Mouse (Mus musculus) T-helper 1 cell (primary cell): Measurements from ENCODE around the gene Uqcc1.
"Not testable (repeated sequence)": the region's sequence is repeated elsewhere in the genome, so short reads cannot be mapped to it uniquely, and the experiment has no call there.

Experiments
- in situ Hi-C: fragments of 300-600 bp; cut with MboI, MseI; formaldehyde crosslinking; loops from one replicate; pipeline ENCODE4 v1.15.1; 2025; ENCODE audit warnings: high pct_unique_total_duplicates

The Uqcc1 gene

DNA sequence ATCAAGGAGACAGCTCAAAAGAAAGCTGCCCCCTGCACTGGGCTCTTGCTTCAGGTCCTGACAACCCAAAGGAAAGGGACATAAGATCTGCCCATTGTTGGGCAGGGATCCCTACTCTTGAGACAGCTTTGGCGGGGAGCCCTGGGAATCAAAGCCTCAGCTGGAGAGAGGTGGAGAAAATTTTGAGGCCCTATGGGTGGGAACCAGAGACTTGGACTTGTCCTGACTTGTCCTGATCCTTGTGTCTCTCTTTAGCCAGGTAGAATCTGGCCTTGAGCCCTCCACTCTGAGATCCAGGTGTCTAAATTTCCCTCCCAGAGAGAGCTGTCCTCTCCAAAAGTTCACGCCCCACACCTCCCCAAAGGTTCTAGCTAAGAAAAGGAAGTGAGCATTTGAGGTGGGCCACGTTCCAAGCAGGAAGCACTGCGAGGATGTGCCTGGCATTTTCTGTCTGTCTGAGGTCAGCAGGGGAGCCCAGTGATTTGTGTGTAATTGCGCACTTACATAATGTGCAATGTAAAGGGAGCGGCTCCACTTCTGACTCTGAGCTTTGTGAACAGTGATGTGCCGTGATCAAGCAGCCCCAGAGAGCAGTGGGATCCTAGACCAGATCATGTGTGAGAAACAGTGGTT, 9.9 kb upstream of the Uqcc1 start:
- in situ Hi-C loops = loop anchor here (5.0 kb wide), 1 partner anchor 88 kb away; no protein-coding TSS in a partner anchor

GRCm38 (mm10) chr2:155928711-155929345, 1.3 kb downstream of the Uqcc1 start:
- in situ Hi-C loops = no loop called here

DNA sequence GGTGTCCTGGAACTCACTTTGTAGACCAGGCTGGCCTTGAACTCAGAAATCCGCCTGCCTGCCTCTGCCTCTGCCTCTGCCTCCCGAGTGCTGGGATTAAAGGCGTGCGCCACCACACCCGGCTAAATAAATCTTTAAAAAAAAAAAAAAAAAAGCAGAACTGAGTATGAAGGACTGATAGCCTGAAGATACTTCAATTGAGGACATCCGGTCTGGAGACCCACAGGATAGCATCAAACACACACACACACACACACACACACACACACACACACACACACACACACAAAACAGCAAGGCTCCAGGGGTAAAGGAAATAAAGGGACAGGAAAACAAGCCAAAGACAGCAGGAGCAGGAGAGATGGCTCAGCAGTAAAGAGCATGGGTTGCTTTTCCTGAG, 4.9 kb downstream of the Uqcc1 start:
- in situ Hi-C loops = not testable (repeated sequence)

DNA sequence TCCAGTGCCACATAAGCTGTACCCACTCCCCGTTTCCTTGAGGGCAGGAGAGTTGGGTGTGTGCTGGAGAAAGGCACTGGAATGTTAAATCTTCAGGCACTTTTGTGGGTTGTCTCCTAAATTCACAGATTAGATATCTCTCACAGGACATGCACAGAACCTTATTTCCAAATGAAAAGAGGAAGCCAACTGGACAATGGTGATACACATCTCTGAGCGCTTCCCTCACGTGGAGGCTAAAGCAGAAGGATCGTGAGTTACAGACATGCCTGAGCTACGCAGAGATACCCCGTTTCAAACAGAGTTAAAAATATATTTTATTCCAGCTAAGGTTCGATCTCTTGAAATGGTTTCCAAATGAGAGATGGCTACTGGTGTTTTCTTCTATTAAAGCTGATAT, 7.0 kb downstream of the Uqcc1 start:
- in situ Hi-C loops = no loop called here

DNA sequence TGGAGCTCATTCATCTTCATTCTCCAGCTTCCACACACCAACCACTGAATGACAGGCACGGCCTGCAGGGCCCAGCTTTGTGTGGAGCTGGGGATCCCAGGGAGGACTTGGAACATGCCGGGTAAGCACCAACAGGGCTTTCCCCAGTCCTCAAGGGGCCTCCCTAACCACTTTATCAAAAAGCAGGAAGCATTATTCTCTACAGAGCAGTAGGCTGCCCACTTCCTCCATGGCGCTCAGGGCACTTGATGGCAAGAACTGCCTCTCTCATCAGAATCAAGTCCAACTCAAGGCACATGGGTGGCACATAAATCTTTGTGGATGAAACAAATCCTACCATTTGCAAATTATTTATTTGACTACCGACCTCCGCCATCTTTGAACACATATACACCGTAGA, 15.4 kb downstream of the Uqcc1 start:
- in situ Hi-C loops = no loop called here

GRCm38 (mm10) chr2:155903632-155904008, 26.5 kb downstream of the Uqcc1 start:
- in situ Hi-C loops = no loop called here

GRCm38 (mm10) chr2:155902989-155903631, 27.0 kb downstream of the Uqcc1 start:
- in situ Hi-C loops = no loop called here

GRCm38 (mm10) chr2:155895046-155895735, 34.9 kb downstream of the Uqcc1 start:
- in situ Hi-C loops = no loop called here

GRCm38 (mm10) chr2:155894307-155895045, 35.6 kb downstream of the Uqcc1 start:
- in situ Hi-C loops = no loop called here

DNA sequence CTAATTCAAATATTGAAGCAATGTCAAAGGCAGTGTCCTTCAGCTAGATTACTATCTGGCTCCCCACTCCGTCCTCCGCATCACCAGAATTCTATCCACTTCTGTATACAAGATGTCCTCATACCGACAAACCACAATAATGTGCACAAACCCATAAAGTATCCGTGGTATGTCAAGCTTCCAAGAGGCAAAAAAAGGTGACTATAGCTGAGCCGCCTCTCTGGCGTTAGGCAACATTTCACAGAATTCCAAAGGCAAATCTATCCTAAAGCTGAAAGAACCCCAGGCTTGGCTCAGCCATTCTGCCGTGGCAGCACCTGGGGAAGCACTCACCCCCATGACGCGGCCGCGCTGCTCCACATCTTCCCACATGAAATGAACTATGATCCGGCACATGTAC, 43.3 kb downstream of the Uqcc1 start:
- in situ Hi-C loops = no loop called here

GRCm38 (mm10) chr2:155885271-155885697, 44.8 kb downstream of the Uqcc1 start:
- in situ Hi-C loops = no loop called here

DNA sequence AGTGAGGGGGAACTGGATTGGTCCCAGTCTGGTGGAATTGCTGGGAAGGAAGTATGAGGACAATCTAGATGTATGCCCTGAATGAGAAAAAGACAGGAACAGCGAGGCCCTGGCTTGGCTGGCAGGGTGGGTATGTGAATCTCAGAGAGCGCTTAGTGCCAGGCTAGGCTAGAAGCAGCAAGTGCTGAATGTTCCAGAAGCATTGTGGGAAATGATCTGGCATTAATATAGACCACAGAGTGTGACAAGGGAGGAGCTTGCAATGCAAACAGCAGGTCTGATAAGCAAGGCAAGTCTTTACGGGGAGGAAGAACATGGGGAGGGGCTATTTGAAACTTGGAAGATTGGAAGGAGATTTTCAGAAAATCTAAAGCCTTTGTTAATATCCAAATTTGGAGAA, 48.0 kb downstream of the Uqcc1 start:
- in situ Hi-C loops = no loop called here

- in situ Hi-C loops = no loop called here
Measured at GRCm38 (mm10) chr2:155878964-155879876, 50.9 kb downstream of the Uqcc1 start.

DNA sequence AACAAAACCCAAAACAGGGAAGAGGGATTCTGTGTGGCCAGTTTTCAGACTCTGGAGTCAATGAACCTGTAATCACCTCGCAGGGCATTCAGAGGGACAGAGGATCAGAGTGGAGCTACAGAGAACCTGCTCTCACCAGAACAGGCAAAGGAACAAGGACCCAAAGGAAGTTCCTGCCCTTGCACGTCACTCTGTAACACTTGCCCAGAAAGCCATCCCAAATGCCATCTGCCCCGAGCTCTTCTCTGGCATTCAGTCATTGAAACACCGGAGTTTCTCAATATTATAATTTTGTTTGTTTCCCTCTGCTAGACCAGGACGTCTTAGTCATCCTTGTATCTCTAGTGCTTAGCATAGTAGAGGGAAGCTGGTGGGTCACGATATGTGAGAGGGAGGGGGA, 56.5 kb downstream of the Uqcc1 start:
- in situ Hi-C loops = no loop called here

DNA sequence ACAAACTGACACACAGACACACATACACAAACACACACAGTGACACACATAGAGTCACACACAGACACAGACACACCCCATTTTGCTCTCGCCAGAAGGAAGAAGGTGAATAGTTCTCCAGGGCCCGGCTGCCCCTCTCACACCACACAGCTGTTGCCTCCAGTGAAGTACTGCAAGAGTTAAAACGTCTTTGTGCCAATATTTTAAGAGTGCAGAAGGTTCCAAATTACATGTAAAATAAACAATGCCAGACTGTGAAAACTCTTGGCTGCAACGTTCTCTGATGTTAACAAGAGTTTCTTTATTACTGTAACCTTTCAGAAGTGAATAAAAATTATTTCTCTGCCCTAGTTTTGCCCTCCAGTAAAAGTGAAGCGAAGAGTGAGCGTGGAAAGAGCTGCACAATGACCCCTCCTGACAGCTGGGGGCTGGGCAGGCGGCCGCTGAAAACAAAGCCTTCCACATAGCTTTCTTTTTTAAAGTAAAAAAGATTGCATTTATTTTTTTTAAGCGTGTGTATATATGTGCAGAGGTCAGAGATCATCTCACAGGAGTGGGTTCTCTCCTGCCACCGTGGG, 57.1 kb downstream of the Uqcc1 start:
- in situ Hi-C loops = no loop called here

DNA sequence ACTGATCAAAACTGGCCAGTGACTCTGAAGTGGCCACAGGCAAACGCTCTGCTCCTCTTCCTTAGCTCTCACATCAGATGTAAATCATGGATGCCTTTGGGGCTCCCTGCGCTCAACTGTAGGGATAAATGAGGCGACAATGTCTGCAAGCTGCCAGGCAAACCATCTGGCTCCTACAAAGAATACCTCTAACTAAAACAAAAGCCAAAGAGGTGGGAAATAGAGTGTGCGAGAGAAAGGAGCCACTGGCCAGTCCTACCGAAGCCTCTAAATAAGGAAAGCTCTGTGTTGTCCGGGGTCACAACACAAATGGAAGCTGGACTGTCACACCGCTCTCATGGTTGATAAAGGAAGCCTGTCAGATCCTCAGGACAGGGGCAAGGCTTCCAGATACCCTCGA, 57.6 kb downstream of the Uqcc1 start:
- in situ Hi-C loops = no loop called here

DNA sequence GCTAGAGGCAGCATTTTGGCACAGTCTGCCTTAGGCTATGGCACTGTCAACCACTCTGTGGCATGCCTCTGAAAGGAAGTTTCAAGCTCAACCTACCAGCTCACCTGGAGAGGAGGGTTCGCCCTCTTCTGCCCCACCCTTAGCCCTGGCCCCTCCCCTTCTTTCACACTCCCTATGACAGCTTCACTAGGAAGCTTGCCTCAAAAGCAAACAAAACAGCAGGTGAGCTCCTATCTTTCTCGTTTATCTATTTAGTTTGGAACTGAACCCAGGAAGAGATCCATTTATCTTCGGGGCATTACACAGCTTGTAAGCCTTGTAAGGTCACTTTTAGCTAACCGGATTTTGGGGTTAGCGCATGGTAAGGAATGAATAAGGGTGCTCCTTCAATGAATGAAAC, 60.3 kb downstream of the Uqcc1 start:
- in situ Hi-C loops = loop anchor here (10.0 kb wide), 1 partner anchor 215 kb away; no protein-coding TSS in a partner anchor

DNA sequence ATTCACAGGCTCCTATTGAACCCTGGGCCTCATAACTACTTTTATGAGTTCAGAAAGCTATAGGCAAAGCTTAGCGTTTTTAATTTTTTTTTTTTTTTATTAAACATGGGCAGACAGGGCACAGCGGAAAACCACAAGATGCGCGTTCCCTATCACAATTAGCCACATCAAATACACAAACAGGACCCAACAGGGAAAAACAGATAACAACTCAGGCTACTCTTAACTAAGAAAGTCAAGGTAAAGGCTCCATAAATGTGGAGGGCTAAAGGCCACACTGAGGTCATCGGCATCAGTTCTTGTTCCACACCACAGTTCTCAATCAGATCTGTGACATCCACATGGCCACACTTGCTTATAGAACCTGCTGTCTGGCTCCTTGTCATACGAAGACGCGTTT, 61.8 kb downstream of the Uqcc1 start:
- in situ Hi-C loops = loop anchor here (10.0 kb wide), 1 partner anchor 216 kb away; no protein-coding TSS in a partner anchor

GRCm38 (mm10) chr2:155863301-155863867, 66.7 kb downstream of the Uqcc1 start:
- in situ Hi-C loops = loop anchor here (10.0 kb wide), 1 partner anchor 221 kb away; no protein-coding TSS in a partner anchor
